Mouse (Mus musculus): ENCODE measurements around the gene H2-D1. TPM values are rescaled to one million over a fixed set of nuclear protein-coding genes. Genes with fewer than 3 reads are reported as not detected.

H2-D1 gene
- total RNA-seq, 2 experiments from 2014 or later = 45.9 to 50.4 TPM

DNA sequence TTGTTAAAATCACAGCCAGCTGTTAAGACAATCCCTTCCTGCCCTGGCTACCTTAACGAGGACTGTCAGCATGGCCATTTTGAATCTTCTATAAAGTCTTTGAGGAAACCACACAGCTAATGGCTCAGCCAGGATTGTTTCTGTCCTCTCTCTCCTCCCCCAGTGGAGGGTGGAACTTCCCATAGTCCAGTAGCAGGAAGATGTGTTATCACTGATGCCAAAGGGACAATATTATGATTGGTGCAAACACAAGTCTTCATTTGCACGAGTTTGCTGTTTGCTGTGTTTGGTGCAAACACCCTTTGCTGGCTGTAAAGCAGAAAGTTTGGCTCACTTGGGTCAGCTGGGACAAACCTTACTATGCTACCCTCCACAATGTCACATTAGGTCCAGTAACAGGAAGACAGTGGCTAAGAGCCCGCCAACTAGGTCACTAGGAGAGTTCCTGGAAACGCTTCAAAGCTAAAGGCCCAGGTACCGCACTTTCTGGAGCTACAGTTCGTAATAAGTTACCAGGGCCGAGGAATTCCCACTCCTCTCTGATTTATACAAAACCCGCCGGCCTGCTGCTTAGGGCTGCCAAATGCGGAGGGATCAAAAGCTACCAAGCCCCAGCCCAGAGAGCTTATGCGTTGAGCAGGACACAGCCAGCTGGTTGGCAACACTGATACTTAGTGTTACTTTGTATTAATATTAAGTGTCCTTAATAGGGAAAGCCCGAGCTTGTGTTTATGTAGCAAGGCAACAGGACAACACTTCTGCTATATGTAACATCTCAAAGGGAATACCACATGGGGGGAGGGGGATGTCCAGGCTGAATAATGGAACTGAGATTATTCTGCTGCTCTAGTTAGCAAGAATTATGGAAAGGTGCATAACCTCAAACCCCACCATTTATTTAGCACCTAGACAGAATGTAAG, 21.9 kb upstream of the H2-D1 start:
- no peak for DNase-seq

DNA sequence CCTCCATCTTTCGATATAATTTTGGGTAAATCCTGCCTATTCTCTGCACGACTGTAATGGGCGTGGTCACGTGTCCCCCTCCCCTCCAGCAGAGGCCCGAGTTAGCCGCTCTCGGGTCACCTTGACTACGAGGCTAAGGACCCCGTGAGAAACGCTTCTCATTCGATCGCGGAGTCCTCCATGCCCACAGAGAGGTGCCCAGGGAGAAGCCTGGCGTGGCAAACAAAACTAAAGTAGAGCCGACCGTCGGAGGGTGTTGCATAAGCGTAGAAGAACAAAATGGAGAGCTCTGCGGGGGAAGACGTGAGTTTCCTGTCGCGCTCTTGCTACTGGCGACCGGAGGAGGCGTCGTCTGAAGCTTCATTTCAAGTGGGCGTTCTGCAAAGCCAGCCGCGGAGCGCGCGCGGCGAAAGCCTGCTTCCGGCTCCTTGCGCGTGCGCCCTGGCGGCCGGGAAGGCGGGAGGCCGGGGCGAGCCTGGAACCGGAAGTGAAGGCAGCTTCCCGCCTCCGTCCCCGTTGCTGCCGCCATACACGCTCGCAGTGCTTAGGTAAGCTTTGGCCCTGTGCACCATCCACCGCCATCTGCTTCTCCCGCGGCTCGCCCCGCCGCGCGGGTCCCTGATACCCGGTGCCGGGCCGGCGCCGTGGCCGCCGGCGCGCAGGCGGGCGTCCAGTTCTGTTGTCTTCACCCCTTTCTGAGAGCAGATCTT, 21.1 kb upstream of the H2-D1 start, which contains the start of gene Ddx39b:
TSS of gene Ddx39b (plus strand) at position 442 of the 710 bp plus-strand sequence.
- DNase-seq = peak; percentile 97

DNA sequence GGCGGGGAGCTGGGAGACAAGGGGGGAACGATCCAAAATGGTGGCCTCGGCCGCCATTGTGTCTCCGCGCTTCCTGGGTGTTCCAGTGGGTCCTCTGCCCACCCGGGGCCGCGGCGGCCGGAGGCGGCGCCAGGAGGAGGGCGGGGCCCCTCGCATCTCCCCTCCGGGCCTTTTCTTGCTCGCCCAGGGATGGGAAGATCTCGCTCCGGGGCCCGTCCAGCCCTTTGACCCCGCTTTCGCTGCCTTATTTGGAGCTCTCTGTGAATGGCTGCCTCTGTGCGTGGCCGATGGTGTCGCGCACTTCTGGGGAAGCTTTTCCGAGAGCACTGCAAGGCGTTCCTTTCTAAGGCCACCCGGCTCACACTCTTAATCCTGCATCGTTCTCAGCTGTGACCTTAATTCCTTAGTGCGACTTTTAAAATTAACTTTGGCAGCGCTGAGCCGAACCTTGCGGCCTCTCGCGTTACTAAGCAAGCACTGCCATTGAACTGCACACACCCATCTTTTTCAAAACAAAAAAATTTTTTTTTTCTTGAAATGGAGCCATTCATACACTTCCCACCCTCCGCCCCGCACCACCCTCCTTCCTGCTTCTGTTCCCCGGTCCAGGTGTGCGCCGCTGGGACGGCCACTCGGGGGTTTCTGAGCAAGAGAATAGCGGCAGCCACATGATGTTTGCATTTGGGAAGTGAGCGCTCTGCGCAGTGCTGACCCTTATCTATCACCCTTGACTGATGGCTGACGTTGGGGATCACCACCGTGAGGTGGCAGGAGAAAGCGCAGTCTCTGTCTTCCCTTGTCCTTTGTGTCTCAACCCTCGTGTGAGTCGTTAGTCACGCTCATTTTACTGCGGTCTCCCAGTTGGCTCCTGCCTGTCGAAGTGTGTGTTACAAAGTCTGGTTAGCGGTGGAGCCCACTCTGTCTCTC, 20.3 kb upstream of the H2-D1 start:
- peak; percentile 76 for DNase-seq

DNA sequence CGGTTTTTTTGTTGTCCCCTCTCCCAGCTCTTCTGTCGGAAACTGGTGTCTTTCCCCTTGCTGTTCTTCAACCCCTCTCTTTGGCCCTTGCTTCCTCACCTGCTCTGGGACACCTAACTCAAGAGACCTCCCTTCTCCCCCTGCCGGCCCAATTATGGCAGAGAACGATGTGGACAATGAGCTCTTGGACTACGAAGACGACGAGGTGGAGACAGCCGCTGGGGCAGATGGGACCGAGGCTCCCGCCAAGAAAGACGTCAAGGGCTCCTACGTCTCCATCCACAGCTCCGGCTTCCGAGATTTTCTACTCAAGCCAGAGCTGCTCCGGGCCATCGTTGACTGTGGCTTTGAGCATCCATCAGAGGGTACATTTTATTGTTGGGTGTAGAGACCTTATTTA, 19.4 kb upstream of the H2-D1 start:
- peak; percentile 72 for DNase-seq

DNA sequence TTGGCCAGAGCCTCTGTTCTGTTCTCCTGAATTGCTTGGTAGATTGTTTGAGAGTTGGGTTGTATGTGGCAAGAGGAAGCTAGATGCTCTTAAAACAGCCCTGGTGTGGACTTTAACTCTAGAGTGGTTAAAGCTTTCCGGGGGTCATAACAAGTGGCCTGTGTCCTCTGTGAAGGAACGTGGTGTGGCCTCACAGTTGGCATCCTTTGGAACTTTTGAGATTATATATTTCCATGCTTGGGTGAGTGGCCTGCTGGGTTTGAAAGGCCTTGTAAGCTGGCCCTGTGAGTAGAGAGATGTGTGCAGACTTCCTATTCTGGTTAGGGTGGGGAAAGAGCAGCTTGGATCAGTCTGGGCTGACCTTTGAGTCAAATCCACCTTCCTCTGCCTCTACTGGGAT, 17.5 kb upstream of the H2-D1 start:
- no peak for DNase-seq

DNA sequence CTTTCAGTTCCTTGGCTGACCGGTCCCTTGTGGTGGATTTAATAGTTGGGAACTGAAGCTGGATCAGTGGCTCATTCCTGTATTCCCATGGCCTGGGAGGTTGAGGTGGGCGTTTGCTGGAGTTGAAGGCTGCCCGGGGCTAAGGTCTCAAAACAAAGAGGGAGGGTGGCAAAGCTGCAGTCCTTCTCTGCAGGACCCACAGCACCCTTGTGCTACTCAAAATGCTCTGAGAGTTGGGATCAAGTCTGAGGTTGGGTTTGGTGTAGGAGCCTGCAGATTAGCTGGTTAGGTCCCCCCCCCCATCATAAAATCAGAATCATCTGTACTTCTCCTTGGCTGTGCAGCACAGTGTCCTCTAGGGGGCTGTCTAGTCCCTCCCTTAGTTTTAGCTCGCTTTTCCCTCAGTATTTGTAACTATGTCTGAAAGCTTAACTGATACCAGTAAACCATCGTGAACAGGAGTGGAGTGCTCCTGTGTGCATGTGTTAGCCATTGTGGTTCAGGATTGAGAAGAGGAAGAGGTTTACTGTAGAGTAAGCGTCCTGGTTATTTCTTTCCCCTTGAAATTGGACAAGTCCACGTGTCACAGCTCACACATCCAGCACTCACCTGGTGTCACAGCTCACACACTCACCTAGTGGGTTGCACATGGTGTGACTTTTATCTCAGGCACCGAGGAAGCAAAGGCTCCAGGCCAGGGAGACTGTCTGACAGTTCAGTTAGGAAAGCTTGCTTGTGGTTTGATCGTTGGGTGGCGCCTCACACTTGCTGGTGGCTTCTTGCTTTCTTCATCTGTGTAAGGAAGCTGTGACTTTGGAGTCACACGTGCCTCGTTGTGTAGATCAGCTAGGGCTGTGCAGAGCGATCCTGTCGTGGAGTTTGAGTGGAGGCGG, 16.6 kb upstream of the H2-D1 start:
- no peak for DNase-seq

DNA sequence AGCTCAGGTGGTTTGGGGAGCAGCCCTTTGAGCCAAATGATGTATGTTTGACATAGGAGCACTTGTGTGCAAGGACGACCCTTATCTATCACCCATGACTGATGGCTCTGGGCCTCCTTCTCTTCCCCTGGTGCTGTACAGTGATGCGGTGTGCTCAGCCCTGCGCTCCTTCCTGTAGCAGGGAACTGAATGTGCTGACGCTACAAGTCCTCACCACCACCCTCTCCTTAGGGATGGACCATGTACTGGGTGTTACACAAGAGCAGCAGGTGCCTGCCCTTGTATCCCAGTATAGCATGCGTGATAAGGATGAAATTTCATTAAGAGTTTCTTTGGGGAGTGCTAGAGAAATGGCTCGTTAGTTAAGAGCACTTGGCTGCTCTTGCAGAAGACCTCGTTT, 15.4 kb upstream of the H2-D1 start:
- no peak for DNase-seq

DNA sequence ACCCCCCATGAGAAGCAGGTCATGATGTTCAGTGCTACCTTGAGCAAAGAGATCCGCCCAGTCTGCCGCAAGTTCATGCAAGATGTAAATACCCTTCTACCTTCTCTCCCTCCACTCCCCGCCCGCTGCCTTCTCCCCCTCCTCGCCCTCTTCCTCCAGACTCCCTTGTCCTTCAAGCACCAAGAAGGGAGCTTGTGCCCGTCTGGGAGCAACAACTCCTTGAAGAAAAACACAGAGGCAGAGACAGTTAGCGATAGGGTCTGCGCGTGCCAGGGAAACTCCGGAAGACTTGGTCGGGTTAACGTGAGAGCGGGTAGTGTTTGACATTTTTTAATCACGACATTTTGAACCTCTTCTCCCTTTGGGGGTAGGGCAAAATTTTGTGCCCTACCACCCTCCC, 13.5 kb upstream of the H2-D1 start:
- DNase-seq = no peak

DNA sequence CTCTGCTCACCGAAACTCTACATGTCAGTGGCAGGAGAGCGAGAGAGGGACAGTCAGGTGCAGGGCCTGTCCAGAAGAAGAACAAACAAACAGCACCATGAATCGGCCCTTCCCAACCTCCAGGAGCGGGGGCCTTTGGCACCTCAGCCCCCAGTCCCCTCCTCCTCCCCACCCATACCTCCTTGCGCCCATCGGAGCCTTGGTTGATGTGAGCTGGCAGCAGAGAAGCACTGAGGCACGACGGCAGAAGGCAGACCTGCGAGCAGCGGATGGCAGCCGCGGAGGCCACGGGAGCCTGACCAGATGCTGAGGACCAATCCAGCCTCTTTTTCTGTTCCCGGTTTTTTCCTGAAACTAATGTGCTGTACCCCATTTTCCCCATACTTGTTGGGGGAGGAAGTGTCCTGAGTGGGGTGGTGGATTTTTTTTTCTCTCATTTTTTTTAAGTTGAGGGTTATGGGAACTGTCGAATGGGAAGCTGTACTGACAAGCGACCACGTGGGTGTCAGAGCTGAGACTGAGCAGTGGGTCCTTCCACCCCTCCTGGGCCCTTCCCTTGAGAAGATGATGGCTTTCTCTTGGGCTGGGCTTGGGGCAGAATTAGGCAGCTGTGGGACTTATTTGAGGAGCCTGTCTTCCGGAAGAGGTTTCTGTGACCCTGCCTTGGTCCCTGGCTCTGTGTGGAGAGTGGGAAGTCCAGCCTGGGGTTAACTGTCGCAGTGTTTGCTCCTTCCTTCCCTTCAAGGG, 12.9 kb upstream of the H2-D1 start:
- DNase-seq = no peak

DNA sequence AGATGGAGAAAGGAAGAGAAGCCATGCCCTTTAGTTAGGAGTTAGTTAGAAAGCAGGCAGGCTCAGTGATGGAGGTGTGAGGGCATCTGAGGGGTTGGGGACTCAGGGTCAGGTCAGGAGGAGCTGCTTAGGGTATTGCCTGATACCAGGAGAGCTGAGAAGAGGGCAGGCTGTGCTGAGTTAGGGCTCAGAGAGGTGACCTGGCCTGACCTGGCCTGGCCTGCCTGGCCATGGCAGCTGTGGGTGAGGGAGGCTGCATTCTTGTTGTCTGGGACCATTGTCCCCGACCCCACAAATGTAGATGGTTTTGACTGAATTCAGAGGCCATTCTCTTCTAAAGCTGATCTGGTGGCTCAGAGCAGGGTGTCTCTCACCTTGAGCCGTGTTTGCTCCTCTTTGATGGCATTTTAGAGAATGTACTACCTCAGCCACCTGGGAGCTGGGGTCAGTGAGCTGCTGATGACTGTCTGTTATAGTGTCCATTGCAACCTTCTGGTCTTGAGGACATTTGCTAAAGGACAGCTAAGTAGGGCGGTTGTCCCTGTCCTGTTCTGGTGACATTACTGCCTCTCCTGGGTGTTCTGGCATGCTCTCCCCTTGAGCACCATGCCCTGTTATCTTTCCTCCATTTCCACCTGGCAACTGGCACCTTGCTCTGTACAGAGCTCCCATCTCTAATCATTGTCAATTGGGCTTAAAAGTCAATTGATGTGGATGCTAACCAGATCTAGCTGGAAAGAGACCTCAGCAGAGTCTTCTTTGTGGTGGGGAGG, 12.0 kb upstream of the H2-D1 start:
- DNase-seq = no peak

DNA sequence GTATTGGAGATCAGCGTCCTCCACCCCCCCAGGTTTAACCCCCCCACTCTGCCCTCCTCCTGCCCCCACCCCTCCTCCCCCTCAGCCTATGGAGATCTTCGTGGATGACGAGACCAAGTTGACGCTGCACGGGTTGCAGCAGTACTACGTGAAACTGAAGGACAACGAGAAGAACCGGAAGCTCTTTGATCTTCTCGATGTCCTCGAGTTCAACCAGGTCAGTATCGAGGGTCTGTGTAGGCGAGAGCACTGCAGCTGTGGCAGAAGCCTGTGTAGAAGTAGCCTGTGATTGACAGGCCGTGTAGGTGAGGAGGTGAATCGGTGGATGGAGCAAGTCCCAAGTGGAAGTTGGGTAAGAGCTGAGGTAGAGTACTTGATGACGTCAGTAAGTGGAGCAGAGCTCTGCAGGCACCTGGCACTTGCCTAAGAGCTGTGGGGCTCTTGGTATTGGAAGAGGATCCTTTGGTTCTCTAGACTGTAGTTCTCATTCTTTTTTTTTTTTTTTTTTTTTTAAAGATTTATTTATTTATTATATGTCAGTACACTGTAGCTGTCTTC, 11.3 kb upstream of the H2-D1 start:
- no peak for DNase-seq

DNA sequence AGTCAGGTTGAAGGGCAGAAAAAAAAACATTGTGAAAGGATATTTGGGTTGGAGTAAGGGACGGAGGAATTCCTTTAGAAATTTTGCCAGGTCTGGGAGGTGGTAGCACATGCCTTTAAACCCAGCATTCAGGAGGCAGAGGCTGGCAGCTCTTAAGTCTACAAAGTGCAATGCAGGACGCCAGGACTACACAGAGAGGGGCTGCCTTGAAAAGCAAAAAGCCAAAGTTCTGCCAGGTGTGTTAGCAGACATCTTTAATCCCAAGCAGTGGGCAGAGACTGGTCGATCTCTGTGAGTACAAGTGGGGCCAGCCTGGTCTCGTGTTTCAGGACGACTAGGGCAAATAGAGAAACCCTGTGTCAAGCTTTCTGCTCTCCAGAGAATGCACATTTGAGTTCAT, 10.5 kb upstream of the H2-D1 start:
- DNase-seq = no peak

DNA sequence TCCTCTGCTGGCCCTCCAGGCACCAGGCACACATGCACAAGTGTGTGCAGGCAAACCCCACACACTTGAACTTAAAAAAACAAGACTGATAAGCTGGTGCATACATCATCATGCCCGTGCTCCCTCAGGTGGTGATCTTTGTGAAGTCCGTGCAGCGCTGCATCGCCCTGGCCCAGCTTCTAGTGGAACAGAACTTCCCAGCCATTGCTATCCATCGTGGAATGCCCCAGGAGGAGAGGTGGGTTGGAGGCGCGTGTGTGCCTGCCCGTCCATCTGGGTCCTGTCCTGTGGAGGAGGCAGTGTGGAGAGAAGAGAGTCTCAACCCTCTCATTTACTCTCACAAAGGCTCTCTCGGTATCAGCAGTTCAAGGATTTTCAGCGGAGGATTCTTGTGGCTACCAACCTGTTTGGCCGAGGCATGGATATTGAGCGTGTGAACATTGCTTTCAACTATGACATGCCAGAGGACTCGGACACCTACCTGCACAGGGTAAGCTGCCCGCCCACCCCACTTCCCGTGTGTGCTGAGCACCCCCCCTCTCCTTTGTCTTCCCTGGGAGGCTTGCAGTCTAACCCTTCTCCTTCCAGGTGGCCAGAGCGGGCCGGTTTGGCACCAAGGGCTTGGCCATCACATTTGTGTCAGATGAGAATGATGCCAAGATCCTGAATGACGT, 9.8 kb upstream of the H2-D1 start:
- DNase-seq = no peak

DNA sequence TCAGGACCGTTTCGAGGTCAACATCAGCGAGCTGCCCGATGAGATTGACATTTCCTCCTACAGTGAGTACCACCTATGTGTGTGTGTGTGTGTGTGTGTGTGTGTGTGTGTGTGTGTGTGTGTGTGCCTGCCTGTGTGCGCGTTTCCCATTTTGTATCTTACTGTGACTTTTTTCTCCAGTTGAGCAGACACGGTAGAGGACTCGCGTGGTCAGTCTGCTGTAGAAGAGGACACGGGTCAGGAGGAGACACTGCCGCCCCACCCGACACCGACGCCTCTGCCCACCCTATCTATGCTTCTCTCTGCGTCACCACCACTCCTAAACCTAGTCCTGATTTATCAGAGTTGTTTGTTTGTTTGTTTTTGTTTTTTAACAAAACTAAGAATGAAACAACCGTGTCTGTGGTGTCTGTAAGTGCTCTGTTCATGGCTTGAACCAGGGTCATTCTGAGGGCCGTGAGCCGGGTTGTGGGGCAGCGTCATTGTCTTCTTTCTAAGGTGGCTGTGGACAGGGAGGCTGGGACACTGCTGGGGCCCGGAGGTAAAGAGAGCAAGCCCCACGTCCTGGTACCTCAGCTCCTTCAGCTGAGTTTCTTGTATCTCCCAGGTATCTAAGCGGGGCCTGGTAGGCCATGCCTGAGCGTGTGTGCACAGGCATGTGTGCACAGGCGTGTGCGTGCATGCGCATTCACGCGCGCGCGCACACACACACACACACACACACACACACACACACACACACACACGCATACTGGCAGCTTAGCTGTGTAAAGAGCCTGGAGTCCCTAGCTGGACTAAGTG, 9.0 kb upstream of the H2-D1 start:
- DNase-seq = no peak

DNA sequence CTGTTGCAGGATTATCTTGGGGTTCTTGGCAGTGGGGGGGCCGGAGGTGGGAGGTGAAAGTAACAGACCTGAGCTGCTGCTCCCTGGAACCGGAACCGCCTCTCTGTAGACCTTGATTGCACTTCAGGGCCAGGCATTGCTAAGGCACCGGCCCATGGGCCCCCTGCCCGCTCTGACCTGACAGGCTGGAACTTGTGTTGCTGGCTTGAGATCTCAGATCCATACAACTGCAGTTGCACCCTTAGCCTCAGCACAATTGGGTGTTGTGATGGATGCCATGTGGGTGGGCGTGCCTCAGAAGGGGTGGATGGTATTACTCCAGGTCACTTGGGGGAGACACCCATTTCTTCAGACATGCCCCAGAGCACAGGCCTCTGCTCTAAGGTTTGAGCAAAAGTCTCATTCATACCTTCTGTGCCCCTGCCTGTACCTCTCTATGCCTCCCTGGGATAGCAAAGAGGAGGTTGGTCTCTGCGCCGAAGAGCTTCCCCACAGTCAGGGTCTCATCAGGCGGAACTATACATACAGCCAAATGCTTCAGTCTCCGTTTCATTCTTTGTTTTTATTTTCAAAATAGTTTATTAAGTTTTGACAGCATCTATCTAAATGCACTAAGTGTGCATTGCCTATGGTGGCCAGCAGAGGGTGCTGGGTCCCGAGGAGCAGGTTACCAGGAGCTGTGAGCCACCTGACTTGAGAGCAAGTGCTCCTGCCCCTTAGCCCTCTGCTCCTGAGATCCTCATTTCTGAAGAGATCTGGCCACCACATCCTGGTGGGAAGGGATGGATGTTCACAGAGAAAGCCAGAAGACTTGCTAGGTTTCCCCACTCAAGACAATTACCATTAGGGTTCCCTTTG, 8.1 kb upstream of the H2-D1 start:
- peak; percentile 75 for DNase-seq

DNA sequence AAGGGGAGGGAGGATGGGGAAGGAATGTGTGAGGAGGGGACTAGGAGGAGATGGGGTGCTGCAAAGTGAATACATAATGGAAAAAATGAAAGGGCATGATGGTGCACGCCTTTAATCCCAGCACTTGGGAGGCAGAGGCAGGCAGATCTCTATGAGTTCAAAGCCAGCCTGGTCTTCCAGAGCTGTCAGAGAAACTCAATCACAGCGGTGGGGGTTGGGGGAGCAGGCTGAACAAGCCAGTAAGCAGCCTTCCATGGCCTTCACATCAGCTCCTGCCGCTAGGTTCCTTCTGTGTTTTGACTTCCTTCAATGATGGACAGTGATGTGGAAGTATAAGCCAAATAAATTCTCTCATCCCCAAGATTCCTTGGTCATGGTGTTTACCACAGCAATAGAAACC, 7.2 kb upstream of the H2-D1 start:
- peak; percentile 6 for DNase-seq

DNA sequence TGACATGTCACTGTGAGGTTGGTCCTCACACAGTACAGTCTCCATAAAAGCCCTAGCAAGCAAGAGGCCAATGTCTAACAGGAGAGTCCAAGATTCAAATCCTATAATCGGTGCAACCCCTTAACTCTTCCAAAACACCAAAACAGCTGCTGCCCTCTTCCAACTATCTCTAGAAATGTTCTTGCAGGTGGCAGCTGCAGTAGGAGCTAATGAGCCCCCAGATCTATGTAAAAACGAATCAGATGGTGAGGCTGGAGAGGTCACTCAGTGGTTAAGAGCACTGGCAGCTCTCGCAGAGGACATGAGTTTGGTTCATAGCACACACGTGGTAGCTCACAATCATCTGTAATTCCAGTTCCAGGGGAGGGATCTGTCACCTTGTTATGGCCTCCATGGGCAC, 6.8 kb upstream of the H2-D1 start:
- no peak for DNase-seq
